Mouse (Mus musculus): ENCODE data around the gene Opcml. TPM values are rescaled to one million over a fixed set of nuclear protein-coding genes. Genes with fewer than 3 reads are reported as not detected.

Gene Opcml
- polyA plus RNA-seq, 1 experiment from 2014 or later, result 9.8 TPM

GRCm38 (mm10) chr9:27889636-27890035 lies 99.1 kb downstream of the Opcml start:
- no peak overlapping the region for H3K9ac ChIP-seq
- no peaks in the 10 kb centered on the region for H3K36me3 ChIP-seq
- H3K4me3 ChIP-seq, result no peak overlapping the region
- H3K27me3 ChIP-seq, result no peaks in the 10 kb centered on the region
- H3K4me1 ChIP-seq, result no peaks in the 10 kb centered on the region
- 76% methylated on average over 5 of the region's 5 CpGs for WGBS
- no peaks in the 10 kb centered on the region for H3K9me3 ChIP-seq
- no peak overlapping the region for H3K27ac ChIP-seq
- no peak overlapping the region for H3K4me2 ChIP-seq
- ATAC-seq (ENCODE audit: borderline replicate concordance, extremely low read depth, low FRiP score, low TSS enrichment), result no peak

GRCm38 (mm10) chr9:27917250-27917649 lies 126.7 kb downstream of the Opcml start:
- Histone ChIP-seq H3K4me3 (no peak overlapping the region), H3K4me1 (no peaks in the 10 kb centered on the region), H3K4me2 (no peak overlapping the region), H3K9me3 (no peaks in the 10 kb centered on the region), H3K27me3 (no peaks in the 10 kb centered on the region), H3K9ac (no peak overlapping the region), H3K27ac (no peak overlapping the region), H3K36me3 (no peaks in the 10 kb centered on the region)
- no peak for ATAC-seq (ENCODE audit: borderline replicate concordance, extremely low read depth, low FRiP score, low TSS enrichment)
- 21% methylated on average over 3 of the region's 3 CpGs for WGBS

GRCm38 (mm10) chr9:27923495-27923894 lies 132.9 kb downstream of the Opcml start:
- H3K4me3 ChIP-seq, result no peak overlapping the region
- no peaks in the 10 kb centered on the region for H3K4me1 ChIP-seq
- no peaks in the 10 kb centered on the region for H3K27me3 ChIP-seq
- no peaks in the 10 kb centered on the region for H3K9me3 ChIP-seq
- H3K9ac ChIP-seq, result no peak overlapping the region
- H3K4me2 ChIP-seq, result no peak overlapping the region
- no peak for ATAC-seq (ENCODE audit: borderline replicate concordance, extremely low read depth, low FRiP score, low TSS enrichment)
- H3K36me3 ChIP-seq, result no peaks in the 10 kb centered on the region
- no peak overlapping the region for H3K27ac ChIP-seq
- whole genome bisulfite sequencing, result 78% methylated on average over 1 of the region's 1 CpGs

GRCm38 (mm10) chr9:27923945-27924825 lies 133.6 kb downstream of the Opcml start:
- H3K4me1 ChIP-seq, result no peaks in the 10 kb centered on the region
- WGBS, result 34% methylated on average over 4 of the region's 4 CpGs
- no peaks in the 10 kb centered on the region for H3K36me3 ChIP-seq
- H3K27ac ChIP-seq, result no peak overlapping the region; the same call in 1 of the 2 replicates
- H3K4me3 ChIP-seq, result no peak overlapping the region
- no peaks in the 10 kb centered on the region for H3K9me3 ChIP-seq
- H3K4me2 ChIP-seq, result no peak overlapping the region
- no peaks in the 10 kb centered on the region for H3K27me3 ChIP-seq
- no peak for ATAC-seq (ENCODE audit: borderline replicate concordance, extremely low read depth, low FRiP score, low TSS enrichment)
- H3K9ac ChIP-seq, result no peak overlapping the region

GRCm38 (mm10) chr9:27925650-27926049 lies 135.1 kb downstream of the Opcml start:
- H3K36me3 ChIP-seq, result no peaks in the 10 kb centered on the region
- H3K4me2 ChIP-seq, result no peak overlapping the region
- H3K4me1 ChIP-seq, result no peaks in the 10 kb centered on the region
- H3K9me3 ChIP-seq, result no peaks in the 10 kb centered on the region
- WGBS, result 76% methylated on average over 2 of the region's 2 CpGs
- H3K27ac ChIP-seq, result no peak overlapping the region
- ATAC-seq (ENCODE audit: borderline replicate concordance, extremely low read depth, low FRiP score, low TSS enrichment), result no peak
- H3K9ac ChIP-seq, result no peak overlapping the region
- H3K27me3 ChIP-seq, result no peaks in the 10 kb centered on the region
- H3K4me3 ChIP-seq, result no peak overlapping the region

GRCm38 (mm10) chr9:27937253-27937652 lies 146.7 kb downstream of the Opcml start:
- no peak overlapping the region for H3K27ac ChIP-seq
- H3K27me3 ChIP-seq, result no peaks in the 10 kb centered on the region
- no peak overlapping the region for H3K4me3 ChIP-seq
- no peak overlapping the region for H3K4me2 ChIP-seq
- no peaks in the 10 kb centered on the region for H3K4me1 ChIP-seq
- H3K9ac ChIP-seq, result no peak overlapping the region
- ATAC-seq (ENCODE audit: borderline replicate concordance, extremely low read depth, low FRiP score, low TSS enrichment), result no peak
- no peaks in the 10 kb centered on the region for H3K36me3 ChIP-seq
- H3K9me3 ChIP-seq, result no peaks in the 10 kb centered on the region

GRCm38 (mm10) chr9:27937660-27938059 lies 147.1 kb downstream of the Opcml start:
- no peak overlapping the region for H3K9ac ChIP-seq
- ATAC-seq (ENCODE audit: borderline replicate concordance, extremely low read depth, low FRiP score, low TSS enrichment), result no peak
- H3K9me3 ChIP-seq, result no peaks in the 10 kb centered on the region
- no peak overlapping the region for H3K4me3 ChIP-seq
- 71% methylated on average over 5 of the region's 5 CpGs for WGBS
- no peaks in the 10 kb centered on the region for H3K27me3 ChIP-seq
- H3K27ac ChIP-seq, result no peak overlapping the region
- H3K4me2 ChIP-seq, result no peak overlapping the region
- no peaks in the 10 kb centered on the region for H3K4me1 ChIP-seq
- H3K36me3 ChIP-seq, result no peaks in the 10 kb centered on the region

GRCm38 (mm10) chr9:27945323-27946010 lies 154.9 kb downstream of the Opcml start:
- WGBS, result 52% methylated on average over 11 of the region's 11 CpGs
- Histone ChIP-seq H3K27ac (no peak overlapping the region), H3K9me3 (no peaks in the 10 kb centered on the region), H3K4me2 (no peak overlapping the region), H3K4me1 (no peaks in the 10 kb centered on the region), H3K4me3 (no peak overlapping the region), H3K36me3 (no peaks in the 10 kb centered on the region), H3K27me3 (no peaks in the 10 kb centered on the region), H3K9ac (no peak overlapping the region)
- no peak for ATAC-seq (ENCODE audit: borderline replicate concordance, extremely low read depth, low FRiP score, low TSS enrichment)

- no peak overlapping the region for H3K9ac ChIP-seq
- H3K4me2 ChIP-seq, result no peak overlapping the region
- ATAC-seq (ENCODE audit: borderline replicate concordance, extremely low read depth, low FRiP score, low TSS enrichment), result no peak
- H3K4me3 ChIP-seq, result no peak overlapping the region
- H3K27ac ChIP-seq, result 0 out of 2 replicates have a peak overlapping the region, but pooled peaks have one; percentile 58
- H3K9me3 ChIP-seq, result no peaks in the 10 kb centered on the region
- no peaks in the 10 kb centered on the region for H3K36me3 ChIP-seq
- no peaks in the 10 kb centered on the region for H3K27me3 ChIP-seq
- no peaks in the 10 kb centered on the region for H3K4me1 ChIP-seq
- WGBS, result 55% methylated on average over 5 of the region's 5 CpGs
Measured at GRCm38 (mm10) chr9:27951110-27951509, 160.5 kb downstream of the Opcml start.

GRCm38 (mm10) chr9:27961682-27962081 lies 171.1 kb downstream of the Opcml start:
- ATAC-seq (ENCODE audit: borderline replicate concordance, extremely low read depth, low FRiP score, low TSS enrichment), result no peak
- H3K4me1 ChIP-seq, result peaks cover 9% of the 10 kb centered on the region; the same call in 1 of the 2 replicates
- no peaks in the 10 kb centered on the region for H3K36me3 ChIP-seq
- no peak overlapping the region for H3K27ac ChIP-seq
- no peak overlapping the region for H3K4me3 ChIP-seq
- no peaks in the 10 kb centered on the region for H3K27me3 ChIP-seq
- H3K9me3 ChIP-seq, result no peaks in the 10 kb centered on the region
- WGBS, result 72% methylated on average over 3 of the region's 3 CpGs
- no peak overlapping the region for H3K4me2 ChIP-seq
- no peak overlapping the region for H3K9ac ChIP-seq

- WGBS, result 9% methylated on average over 2 of the region's 2 CpGs
- H3K27ac ChIP-seq, result no peak overlapping the region
- H3K4me1 ChIP-seq, result peaks cover 9% of the 10 kb centered on the region; the same call in 1 of the 2 replicates
- H3K4me2 ChIP-seq, result no peak overlapping the region
- H3K27me3 ChIP-seq, result no peaks in the 10 kb centered on the region
- H3K9ac ChIP-seq, result no peak overlapping the region
- no peaks in the 10 kb centered on the region for H3K9me3 ChIP-seq
- H3K4me3 ChIP-seq, result no peak overlapping the region
- no peaks in the 10 kb centered on the region for H3K36me3 ChIP-seq
- no peak for ATAC-seq (ENCODE audit: borderline replicate concordance, extremely low read depth, low FRiP score, low TSS enrichment)
Measured at GRCm38 (mm10) chr9:27963385-27963784, 172.8 kb downstream of the Opcml start.

- no peak overlapping the region for H3K27ac ChIP-seq
- H3K4me2 ChIP-seq, result no peak overlapping the region
- ATAC-seq (ENCODE audit: borderline replicate concordance, extremely low read depth, low FRiP score, low TSS enrichment), result no peak
- no peaks in the 10 kb centered on the region for H3K9me3 ChIP-seq
- no peak overlapping the region for H3K4me3 ChIP-seq
- peaks cover 9% of the 10 kb centered on the region; the same call in 1 of the 2 replicates for H3K4me1 ChIP-seq
- no peaks in the 10 kb centered on the region for H3K36me3 ChIP-seq
- no peaks in the 10 kb centered on the region for H3K27me3 ChIP-seq
- no peak overlapping the region for H3K9ac ChIP-seq
- 72% methylated on average over 10 of the region's 10 CpGs for WGBS
Measured at GRCm38 (mm10) chr9:27964902-27965550, 174.5 kb downstream of the Opcml start.

All from lung, embryonic 15.5 days (tissue).